Mouse (Mus musculus): ENCODE data around the gene Ccm2l. TPM values are rescaled to one million over a fixed set of nuclear protein-coding genes. Genes with fewer than 3 reads are reported as not detected.

Ccm2l gene
- polyA plus RNA-seq, 1 experiment from 2014 or later, result 5.3 TPM

- peaks cover 87% of the 10 kb centered on the region for H3K27me3 ChIP-seq (replicated peaks)
- WGBS, result 54% methylated on average over 6 of the region's 6 CpGs
Observed at GRCm38 (mm10) chr2:153055270-153055920, 10.4 kb upstream of the Ccm2l start.

GRCm38 (mm10) chr2:153058365-153058764, 7.4 kb upstream of the Ccm2l start:
- no peak for ATAC-seq (ENCODE audit: extremely low read depth, insufficient number of reproducible peaks, low FRiP score, low TSS enrichment)
- no peaks in the 10 kb centered on the region for H3K36me3 ChIP-seq
- H3K27me3 ChIP-seq (replicated peaks), result peaks cover 60% of the 10 kb centered on the region
- no peak overlapping the region for H3K9ac ChIP-seq
- 54% methylated on average over 4 of the region's 4 CpGs for WGBS
- H3K4me3 ChIP-seq, result no peak overlapping the region
- H3K9me3 ChIP-seq, result no peaks in the 10 kb centered on the region
- no peak overlapping the region for H3K27ac ChIP-seq (replicated peaks)
- no peak overlapping the region for H3K4me2 ChIP-seq
- H3K4me1 ChIP-seq, result peaks cover under 1% of the 10 kb centered on the region; the same call in 1 of the 2 replicates

More at GRCm38 (mm10) chr2:153055270-153055920, 10.4 kb upstream of the Ccm2l start:
- Histone ChIP-seq H3K4me2 (no peak overlapping the region), H3K9me3 (no peaks in the 10 kb centered on the region), H3K4me1 (no peaks in the 10 kb centered on the region), H3K9ac (no peak overlapping the region), H3K27ac (replicated peaks) (no peak overlapping the region), H3K4me3 (no peak overlapping the region), H3K36me3 (no peaks in the 10 kb centered on the region)
- no peak for ATAC-seq (ENCODE audit: extremely low read depth, insufficient number of reproducible peaks, low FRiP score, low TSS enrichment)

GRCm38 (mm10) chr2:153060216-153060615, 5.5 kb upstream of the Ccm2l start:
- H3K27ac ChIP-seq (replicated peaks), result no peak overlapping the region
- no peak overlapping the region for H3K4me3 ChIP-seq
- H3K36me3 ChIP-seq, result no peaks in the 10 kb centered on the region
- no peak overlapping the region for H3K9ac ChIP-seq
- H3K4me1 ChIP-seq, result peaks cover 15% of the 10 kb centered on the region
- peaks cover 41% of the 10 kb centered on the region for H3K27me3 ChIP-seq (replicated peaks)
- no peak for ATAC-seq (ENCODE audit: extremely low read depth, insufficient number of reproducible peaks, low FRiP score, low TSS enrichment)
- H3K4me2 ChIP-seq, result no peak overlapping the region
- no peaks in the 10 kb centered on the region for H3K9me3 ChIP-seq
- whole genome bisulfite sequencing, result 77% methylated on average over 7 of the region's 7 CpGs

GRCm38 (mm10) chr2:153063394-153063793, 2.4 kb upstream of the Ccm2l start:
- Histone ChIP-seq H3K27me3 (replicated peaks) (peaks cover 48% of the 10 kb centered on the region), H3K4me3 (no peak overlapping the region), H3K9me3 (no peaks in the 10 kb centered on the region), H3K27ac (replicated peaks) (no peak overlapping the region), H3K36me3 (no peaks in the 10 kb centered on the region), H3K4me1 (peaks cover 15% of the 10 kb centered on the region), H3K9ac (no peak overlapping the region), H3K4me2 (no peak overlapping the region)
- 51% methylated on average over 3 of the region's 3 CpGs for WGBS
- no peak for ATAC-seq (ENCODE audit: extremely low read depth, insufficient number of reproducible peaks, low FRiP score, low TSS enrichment)

GRCm38 (mm10) chr2:153064190-153064970, 1.4 kb upstream of the Ccm2l start:
- no peak overlapping the region for H3K9ac ChIP-seq
- H3K27ac ChIP-seq (replicated peaks), result peak overlapping the region; percentile 79; the same call in 1 of the 2 replicates
- no peak overlapping the region for H3K4me3 ChIP-seq
- H3K4me1 ChIP-seq, result peaks cover 15% of the 10 kb centered on the region
- no peaks in the 10 kb centered on the region for H3K9me3 ChIP-seq
- no peak for ATAC-seq (ENCODE audit: extremely low read depth, insufficient number of reproducible peaks, low FRiP score, low TSS enrichment)
- WGBS, result 60% methylated on average over 9 of the region's 9 CpGs
- H3K36me3 ChIP-seq, result no peaks in the 10 kb centered on the region
- H3K27me3 ChIP-seq (replicated peaks), result peaks cover 47% of the 10 kb centered on the region
- H3K4me2 ChIP-seq, result peak overlapping the region; percentile 59; the same call in 1 of the 2 replicates

- Histone ChIP-seq H3K27me3 (replicated peaks) (peaks cover 61% of the 10 kb centered on the region), H3K36me3 (no peaks in the 10 kb centered on the region), H3K4me1 (peaks cover 24% of the 10 kb centered on the region), H3K4me3 (peak overlapping the region; percentile 44), H3K27ac (replicated peaks) (peak overlapping the region; percentile 79; the same call in 1 of the 2 replicates), H3K9me3 (no peaks in the 10 kb centered on the region), H3K4me2 (peak overlapping the region; percentile 59), H3K9ac (peak overlapping the region; percentile 73; the same call in 1 of the 2 replicates)
- WGBS, result 45% methylated on average over 6 of the region's 6 CpGs
- ATAC-seq (ENCODE audit: extremely low read depth, insufficient number of reproducible peaks, low FRiP score, low TSS enrichment), result no peak
Observed at GRCm38 (mm10) chr2:153066991-153067390, 1.2 kb downstream of the Ccm2l start.

- no peak for ATAC-seq (ENCODE audit: extremely low read depth, insufficient number of reproducible peaks, low FRiP score, low TSS enrichment)
- Histone ChIP-seq H3K36me3 (no peaks in the 10 kb centered on the region; the same call in 1 of the 2 replicates), H3K4me2 (no peak overlapping the region), H3K27ac (replicated peaks) (no peak overlapping the region), H3K9ac (no peak overlapping the region), H3K27me3 (replicated peaks) (peaks cover 86% of the 10 kb centered on the region), H3K4me3 (peak overlapping the region; percentile 45; the same call in 1 of the 2 replicates), H3K4me1 (peaks cover 11% of the 10 kb centered on the region), H3K9me3 (no peaks in the 10 kb centered on the region)
- 12% methylated on average over 23 of the region's 23 CpGs for WGBS
Observed at GRCm38 (mm10) chr2:153070762-153071490, 5.2 kb downstream of the Ccm2l start.

GRCm38 (mm10) chr2:153071491-153072184, 5.9 kb downstream of the Ccm2l start:
- 17% methylated on average over 67 of the region's 67 CpGs for WGBS
- peak overlapping the region; percentile 68 for H3K4me2 ChIP-seq
- H3K27me3 ChIP-seq (replicated peaks), result peaks cover 81% of the 10 kb centered on the region
- peak overlapping the region; percentile 35 for H3K9ac ChIP-seq
- no peak overlapping the region for H3K27ac ChIP-seq (replicated peaks)
- peaks cover 11% of the 10 kb centered on the region for H3K4me1 ChIP-seq
- peak overlapping the region; percentile 45 for H3K4me3 ChIP-seq
- H3K36me3 ChIP-seq, result no peaks in the 10 kb centered on the region; the same call in 1 of the 2 replicates
- H3K9me3 ChIP-seq, result no peaks in the 10 kb centered on the region
- ATAC-seq (ENCODE audit: extremely low read depth, insufficient number of reproducible peaks, low FRiP score, low TSS enrichment), result no peak

- Histone ChIP-seq H3K36me3 (no peaks in the 10 kb centered on the region; the same call in 1 of the 2 replicates), H3K4me2 (no peak overlapping the region), H3K27ac (replicated peaks) (no peak overlapping the region), H3K9ac (no peak overlapping the region), H3K4me3 (no peak overlapping the region), H3K9me3 (no peaks in the 10 kb centered on the region), H3K4me1 (peaks cover 19% of the 10 kb centered on the region), H3K27me3 (replicated peaks) (peaks cover 62% of the 10 kb centered on the region)
- ATAC-seq (ENCODE audit: extremely low read depth, insufficient number of reproducible peaks, low FRiP score, low TSS enrichment), result no peak
- WGBS, result 76% methylated on average over 10 of the region's 10 CpGs
Observed at GRCm38 (mm10) chr2:153074651-153075050, 8.9 kb downstream of the Ccm2l start.

- Histone ChIP-seq H3K9ac (no peak overlapping the region), H3K36me3 (no peaks in the 10 kb centered on the region; the same call in 1 of the 2 replicates), H3K4me3 (no peak overlapping the region), H3K9me3 (no peaks in the 10 kb centered on the region), H3K4me1 (peaks cover 19% of the 10 kb centered on the region), H3K27ac (replicated peaks) (no peak overlapping the region), H3K4me2 (no peak overlapping the region), H3K27me3 (replicated peaks) (peaks cover 49% of the 10 kb centered on the region)
- 49% methylated on average over 2 of the region's 2 CpGs for WGBS
- ATAC-seq (ENCODE audit: extremely low read depth, insufficient number of reproducible peaks, low FRiP score, low TSS enrichment), result no peak
Observed at GRCm38 (mm10) chr2:153075961-153076360, 10.2 kb downstream of the Ccm2l start.
